Mouse (Mus musculus): ENCODE measurements at regions not wholly inside any gene's neighbourhood (a gene's known extent, or its start where the extent isn't known, plus 50 kb on each side); places are given as distances from the start of the nearest gene placed in this dataset.
"Not testable (repeated sequence)": the region's sequence is repeated elsewhere in the genome, so short reads cannot be mapped to it uniquely, and the experiment has no call there.

DNA sequence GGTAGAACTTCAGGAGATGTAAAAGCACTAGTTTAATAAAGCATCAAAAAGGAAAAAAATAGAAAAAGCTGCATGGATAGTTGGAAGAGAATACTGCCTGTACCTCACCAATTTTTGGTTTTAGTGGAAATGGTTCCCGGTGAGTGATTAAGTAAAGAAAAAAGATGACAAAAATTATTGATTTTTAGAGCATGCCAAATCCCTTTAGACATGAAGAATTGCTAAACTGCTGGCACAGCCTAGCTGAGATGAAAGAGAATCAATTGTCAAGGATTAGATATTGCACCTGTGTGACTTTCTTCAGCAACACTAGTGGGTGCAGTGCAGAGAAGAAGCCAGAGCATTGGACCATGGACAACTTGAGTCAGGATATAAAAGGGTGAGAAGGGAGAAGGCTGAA is 348.7 kb upstream of the Cpeb2 start:
- no peak for DNase-seq (ENCODE audit: low read depth in 1 of 2, low spot score in 2 of 2)
- Histone ChIP-seq H3K4me3 (ENCODE audit: extremely low read depth, insufficient read depth, insufficient read length) (no peak overlapping the region), H3K4me1 (ENCODE audit: control insufficient read depth, insufficient read depth, insufficient read length) (no peaks in the 10 kb centered on the region), H3K27ac (ENCODE audit: insufficient read depth, low read length) (no peak overlapping the region), H3K27me3 (ENCODE audit: control insufficient read depth, insufficient read depth, low read length) (no peaks in the 10 kb centered on the region), H3K36me3 (ENCODE audit: control insufficient read depth, insufficient read depth, low read length) (no peaks in the 10 kb centered on the region)
- TF ChIP-seq CTCF (IDR thresholded peaks at IDR 0.05; ENCODE audit: extremely low read depth, insufficient read depth, insufficient read length, insufficient replicate concordance) (no peak), POLR2A (IDR thresholded peaks at IDR 0.05; ENCODE audit: low read depth, low read length) (no peak)
- 86% methylated on average over 1 of the region's 1 CpGs for WGBS

DNA sequence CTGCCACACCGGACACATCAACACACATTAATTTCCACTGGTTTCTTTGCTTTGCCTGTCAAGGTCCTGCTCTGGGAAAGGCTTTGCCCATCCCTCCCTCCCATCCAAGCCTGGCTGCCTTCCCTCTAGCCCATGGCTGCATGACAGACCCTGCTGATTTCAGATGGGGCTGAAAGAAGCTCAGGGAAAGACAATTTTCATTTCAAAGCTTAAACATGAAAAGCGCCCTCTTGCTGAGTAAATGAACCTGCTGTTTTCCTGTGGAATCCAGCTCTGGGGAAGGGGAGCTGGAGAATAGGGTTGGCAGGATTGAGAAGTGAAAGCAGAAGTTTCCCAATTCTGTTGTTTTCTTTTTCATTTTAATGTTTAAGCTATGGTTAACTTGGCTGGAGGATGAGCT is 341.1 kb upstream of the Cpeb2 start:
- H3K27ac ChIP-seq (ENCODE audit: insufficient read depth, low read length): no peak overlapping the region
- 44% methylated on average over 2 of the region's 2 CpGs for WGBS
- H3K27me3 ChIP-seq (ENCODE audit: control insufficient read depth, insufficient read depth, low read length): no peaks in the 10 kb centered on the region
- no peak for TF ChIP-seq CTCF (IDR thresholded peaks at IDR 0.05; ENCODE audit: extremely low read depth, insufficient read depth, insufficient read length, insufficient replicate concordance)
- no peak for TF ChIP-seq POLR2A (IDR thresholded peaks at IDR 0.05; ENCODE audit: low read depth, low read length)
- DNase-seq (ENCODE audit: low read depth in 1 of 2, low spot score in 2 of 2): no peak
- H3K36me3 ChIP-seq (ENCODE audit: control insufficient read depth, insufficient read depth, low read length): no peaks in the 10 kb centered on the region
- no peak overlapping the region for H3K4me3 ChIP-seq (ENCODE audit: extremely low read depth, insufficient read depth, insufficient read length)
- H3K4me1 ChIP-seq (ENCODE audit: control insufficient read depth, insufficient read depth, insufficient read length): no peaks in the 10 kb centered on the region

DNA sequence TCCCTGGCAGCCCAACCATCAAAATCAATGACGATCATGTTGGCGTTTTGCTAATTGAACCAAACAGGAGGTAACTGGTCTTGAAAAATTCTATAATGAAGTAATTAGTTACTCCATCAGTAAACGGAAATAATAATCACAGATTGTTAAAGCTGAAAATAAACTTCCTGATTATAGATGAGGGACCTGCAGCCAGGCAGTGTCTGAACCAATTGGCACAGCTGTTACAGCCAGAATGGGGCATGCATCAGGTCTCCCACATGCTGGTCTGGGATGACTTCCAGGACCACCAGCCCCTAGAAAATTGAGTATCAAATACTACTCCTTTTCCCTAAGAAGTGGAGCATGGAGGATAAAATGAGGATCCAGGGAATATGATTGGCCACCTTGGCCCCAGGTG is 326.8 kb upstream of the Cpeb2 start:
- H3K27ac ChIP-seq (ENCODE audit: insufficient read depth, low read length): no peak overlapping the region
- no peaks in the 10 kb centered on the region for H3K27me3 ChIP-seq (ENCODE audit: control insufficient read depth, insufficient read depth, low read length)

DNA sequence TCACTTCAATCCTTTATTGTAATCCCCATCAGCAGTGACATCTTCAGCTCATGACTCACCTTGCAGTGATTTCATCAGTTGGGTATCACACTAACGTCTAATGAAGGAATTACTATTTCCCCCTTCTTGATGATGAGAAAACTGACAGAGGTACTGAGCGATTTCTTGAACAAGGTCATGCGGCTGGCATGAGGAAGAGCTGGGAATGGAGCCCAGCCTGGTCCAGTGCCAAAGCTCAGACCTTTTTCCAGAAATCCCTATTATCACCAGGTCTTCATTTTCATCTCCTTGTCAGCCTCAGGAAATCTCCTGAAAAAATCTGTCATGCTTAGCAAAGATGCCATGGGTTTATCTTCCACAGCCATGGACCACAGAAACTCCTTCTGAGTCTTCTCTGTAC is 313.6 kb upstream of the Cpeb2 start:
- H3K4me3 ChIP-seq (ENCODE audit: extremely low read depth, insufficient read depth, insufficient read length): no peak overlapping the region
- no peak for TF ChIP-seq CTCF (IDR thresholded peaks at IDR 0.05; ENCODE audit: extremely low read depth, insufficient read depth, insufficient read length, insufficient replicate concordance)
- no peak for TF ChIP-seq POLR2A (IDR thresholded peaks at IDR 0.05; ENCODE audit: low read depth, low read length)
- whole genome bisulfite sequencing: 85% methylated on average over 3 of the region's 3 CpGs
- no peak overlapping the region for H3K27ac ChIP-seq (ENCODE audit: insufficient read depth, low read length)
- no peak for DNase-seq (ENCODE audit: low read depth in 1 of 2, low spot score in 2 of 2)
- no peaks in the 10 kb centered on the region for H3K36me3 ChIP-seq (ENCODE audit: control insufficient read depth, insufficient read depth, low read length)
- H3K27me3 ChIP-seq (ENCODE audit: control insufficient read depth, insufficient read depth, low read length): no peaks in the 10 kb centered on the region
- H3K4me1 ChIP-seq (ENCODE audit: control insufficient read depth, insufficient read depth, insufficient read length): no peaks in the 10 kb centered on the region

More for the DNA sequence above, 326.8 kb upstream of the Cpeb2 start:
- H3K36me3 ChIP-seq (ENCODE audit: control insufficient read depth, insufficient read depth, low read length): no peaks in the 10 kb centered on the region
- H3K4me3 ChIP-seq (ENCODE audit: extremely low read depth, insufficient read depth, insufficient read length): no peak overlapping the region
- no peak for TF ChIP-seq POLR2A (IDR thresholded peaks at IDR 0.05; ENCODE audit: low read depth, low read length)
- no peak for TF ChIP-seq CTCF (IDR thresholded peaks at IDR 0.05; ENCODE audit: extremely low read depth, insufficient read depth, insufficient read length, insufficient replicate concordance)
- DNase-seq (ENCODE audit: low read depth in 1 of 2, low spot score in 2 of 2): no peak
- H3K4me1 ChIP-seq (ENCODE audit: control insufficient read depth, insufficient read depth, insufficient read length): no peaks in the 10 kb centered on the region
- 82% methylated on average over 3 of the region's 3 CpGs for WGBS

DNA sequence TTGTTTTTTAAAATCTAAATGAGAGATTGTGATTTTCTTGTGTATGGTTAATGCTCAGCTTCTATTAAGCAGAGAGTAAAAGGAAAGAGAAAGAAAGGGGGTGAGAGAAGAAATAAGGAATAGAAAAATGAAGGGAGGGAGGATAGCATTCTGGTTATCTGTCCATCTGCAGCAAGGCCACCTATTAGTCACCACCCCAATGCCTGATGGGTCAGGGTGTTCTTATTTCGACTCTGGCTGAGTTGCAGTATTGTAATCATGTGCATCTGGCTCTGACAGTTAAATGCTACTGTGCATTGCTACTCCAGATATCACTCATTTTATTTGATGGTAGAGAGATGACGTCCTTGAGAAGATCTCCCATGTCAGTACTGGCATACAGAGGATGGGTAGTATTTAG is 300.9 kb upstream of the Cpeb2 start:
- H3K36me3 ChIP-seq (ENCODE audit: control insufficient read depth, insufficient read depth, low read length): no peaks in the 10 kb centered on the region
- 78% methylated on average over 2 of the region's 2 CpGs for WGBS

DNA sequence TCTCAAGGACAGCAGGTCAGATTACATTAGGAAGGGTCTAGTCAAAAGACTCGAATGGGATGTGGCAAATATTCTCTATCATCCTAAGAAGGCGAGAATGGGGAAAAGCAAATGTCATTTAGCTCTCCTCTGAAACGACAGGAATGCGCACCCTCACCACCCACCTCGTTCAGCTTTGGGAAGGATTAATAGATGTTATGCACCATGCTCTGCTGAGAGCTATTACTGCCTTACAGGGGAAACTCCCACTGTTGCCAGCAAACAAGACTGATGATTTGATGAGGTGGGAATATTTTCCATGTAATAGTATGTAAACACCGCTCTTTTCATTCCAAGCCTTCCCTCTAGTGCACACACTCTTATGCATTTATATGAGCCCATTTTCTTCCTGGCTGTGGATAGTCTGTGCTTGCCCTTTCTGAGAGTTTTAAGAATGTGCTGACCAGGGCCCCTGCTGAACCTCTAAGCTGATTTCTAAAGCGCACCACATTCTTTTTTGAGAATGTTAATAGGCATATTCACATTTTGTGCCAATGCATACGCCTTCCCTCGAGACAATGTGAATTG is 273.6 kb upstream of the Cpeb2 start:
- Histone ChIP-seq H3K4me3 (ENCODE audit: extremely low read depth, insufficient read depth, insufficient read length) (no peak overlapping the region), H3K36me3 (ENCODE audit: control insufficient read depth, insufficient read depth, low read length) (no peaks in the 10 kb centered on the region), H3K27me3 (ENCODE audit: control insufficient read depth, insufficient read depth, low read length) (no peaks in the 10 kb centered on the region), H3K27ac (ENCODE audit: insufficient read depth, low read length) (no peak overlapping the region), H3K4me1 (ENCODE audit: control insufficient read depth, insufficient read depth, insufficient read length) (no peaks in the 10 kb centered on the region)
- 86% methylated on average over 9 of the region's 9 CpGs for WGBS
- DNase-seq (ENCODE audit: low read depth in 1 of 2, low spot score in 2 of 2): no peak
- TF ChIP-seq CTCF (IDR thresholded peaks at IDR 0.05; ENCODE audit: extremely low read depth, insufficient read depth, insufficient read length, insufficient replicate concordance) (no peak), POLR2A (IDR thresholded peaks at IDR 0.05; ENCODE audit: low read depth, low read length) (no peak)

More for the DNA sequence above, 300.9 kb upstream of the Cpeb2 start:
- no peak overlapping the region for H3K4me3 ChIP-seq (ENCODE audit: extremely low read depth, insufficient read depth, insufficient read length)
- H3K4me1 ChIP-seq (ENCODE audit: control insufficient read depth, insufficient read depth, insufficient read length): no peaks in the 10 kb centered on the region
- no peak overlapping the region for H3K27ac ChIP-seq (ENCODE audit: insufficient read depth, low read length)
- no peak for DNase-seq (ENCODE audit: low read depth in 1 of 2, low spot score in 2 of 2)
- H3K27me3 ChIP-seq (ENCODE audit: control insufficient read depth, insufficient read depth, low read length): no peaks in the 10 kb centered on the region
- TF ChIP-seq POLR2A (IDR thresholded peaks at IDR 0.05; ENCODE audit: low read depth, low read length) (no peak), CTCF (IDR thresholded peaks at IDR 0.05; ENCODE audit: extremely low read depth, insufficient read depth, insufficient read length, insufficient replicate concordance) (no peak)

DNA sequence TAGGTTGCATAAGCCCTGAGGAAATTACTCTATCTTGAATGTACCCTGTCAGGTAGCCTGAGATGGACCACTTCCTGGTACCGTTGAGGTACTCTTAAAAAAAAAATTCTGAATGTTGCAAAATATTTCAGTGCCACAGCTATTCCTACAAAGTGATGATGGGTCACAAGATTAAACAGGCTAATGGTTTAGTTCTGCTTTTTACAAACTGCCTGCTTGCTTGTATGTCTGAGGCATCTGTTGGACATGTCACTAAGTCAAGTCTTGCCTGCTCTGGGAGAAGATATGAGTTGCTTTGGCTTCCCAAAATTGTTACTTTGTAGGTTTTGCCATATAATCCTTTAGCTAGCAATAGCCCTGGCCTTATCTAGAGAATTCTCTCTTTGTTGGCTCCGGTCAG is 266.0 kb upstream of the Cpeb2 start:
- H3K27me3 ChIP-seq (ENCODE audit: control insufficient read depth, insufficient read depth, low read length); H3K4me3 ChIP-seq (ENCODE audit: extremely low read depth, insufficient read depth, insufficient read length); H3K36me3 ChIP-seq (ENCODE audit: control insufficient read depth, insufficient read depth, low read length); DNase-seq (ENCODE audit: low read depth in 1 of 2, low spot score in 2 of 2); H3K27ac ChIP-seq (ENCODE audit: insufficient read depth, low read length); H3K4me1 ChIP-seq (ENCODE audit: control insufficient read depth, insufficient read depth, insufficient read length): not testable (repeated sequence)
- WGBS: 57% methylated on average over 2 of the region's 2 CpGs
